Mouse (Mus musculus) cerebellum, postnatal 36 days (tissue): ENCODE measurements at regions not wholly inside any gene's neighbourhood (a gene's known extent, or its start where the extent isn't known, plus 50 kb on each side); places are given as distances from the start of the nearest gene placed in this dataset.
A peak's percentile ranks its signal among the peaks of the same experiment; 100 is the strongest.

ENCODE experiments used
- DNase-seq, 2 experiments: peaks; one replicate each; pipeline ENCODE4 v3.0.0; 2021 to 2022; ENCODE audit warnings: mixed read lengths in 2 of 2

DNA sequence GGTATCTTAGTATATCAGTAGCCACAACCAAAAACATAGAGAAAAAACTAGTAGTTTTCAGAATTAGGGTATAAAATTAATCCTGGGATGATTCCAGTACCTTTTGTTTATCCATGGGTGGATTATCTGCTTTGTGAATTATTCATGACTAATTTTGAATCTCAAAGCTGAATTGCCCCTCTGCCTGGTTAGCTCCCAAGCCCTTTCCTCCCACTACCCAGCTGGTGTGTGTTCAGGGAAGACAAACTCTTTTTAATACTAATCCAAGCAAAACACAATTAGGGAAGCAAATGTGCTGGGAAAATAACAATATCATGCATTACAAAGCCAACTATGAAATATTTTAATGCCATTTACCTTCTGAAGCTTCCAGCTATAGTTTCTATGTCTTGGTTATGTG, 347.4 kb downstream of the Gm43517 start:
- DNase-seq, result no peak

DNA sequence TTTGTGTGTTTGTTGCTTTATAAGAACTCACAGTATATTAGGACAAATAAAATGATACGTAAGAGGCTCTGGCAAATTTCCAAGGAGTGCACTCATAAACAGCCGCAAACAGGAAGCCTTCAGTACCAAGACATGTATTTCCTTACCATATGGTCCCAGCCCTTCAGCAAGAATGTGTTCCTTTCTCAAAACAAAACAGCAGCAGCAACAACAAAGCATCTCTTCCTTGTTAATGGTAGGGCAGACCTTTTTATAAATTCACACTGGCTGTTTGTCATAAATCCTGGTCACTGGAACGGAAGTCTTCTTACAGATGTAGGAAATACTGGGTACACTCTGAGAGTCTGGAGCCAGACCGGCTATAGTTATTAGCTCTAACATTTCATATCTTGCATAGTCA, 352.1 kb downstream of the Gm43517 start:
- DNase-seq, result no peak

DNA sequence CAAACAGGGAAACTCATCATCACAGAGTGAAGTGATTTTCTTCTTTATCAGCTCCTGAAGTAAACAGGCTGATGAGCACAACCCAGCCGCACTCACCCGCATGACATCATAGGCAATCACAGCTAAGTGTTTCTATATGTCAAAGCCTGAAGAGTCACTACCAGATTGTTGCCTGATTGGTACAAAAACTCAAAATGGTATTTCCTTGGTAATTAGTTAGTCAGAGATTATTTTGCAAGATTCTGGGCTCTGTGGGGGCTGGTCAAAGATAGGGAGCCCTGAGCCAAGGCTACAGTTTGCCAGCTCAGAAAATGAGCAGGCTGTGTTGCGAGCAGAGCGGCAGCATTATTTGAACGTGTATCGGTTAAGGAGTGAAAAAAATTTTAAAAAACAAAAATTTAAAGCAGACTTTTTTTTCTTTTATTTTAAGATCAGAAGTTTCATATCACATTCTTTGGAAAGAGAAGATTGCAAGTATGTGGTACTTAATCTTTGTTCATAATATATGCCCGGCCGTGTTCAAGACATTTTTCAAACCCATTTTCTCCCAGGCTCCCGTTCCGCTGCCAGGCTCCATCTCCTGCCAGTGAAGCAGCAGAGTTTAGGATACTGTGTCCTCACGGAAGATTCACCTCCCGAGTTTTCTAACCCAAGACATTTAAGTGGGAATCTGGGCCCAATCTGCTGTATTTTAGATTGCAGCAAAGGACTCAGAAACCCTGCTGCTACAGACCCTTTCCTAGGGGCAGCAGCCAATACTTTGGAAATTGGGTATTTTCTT, 355.2 kb downstream of the Gm43517 start:
- peak in 1 of 2 experiments; percentile 2 for DNase-seq

DNA sequence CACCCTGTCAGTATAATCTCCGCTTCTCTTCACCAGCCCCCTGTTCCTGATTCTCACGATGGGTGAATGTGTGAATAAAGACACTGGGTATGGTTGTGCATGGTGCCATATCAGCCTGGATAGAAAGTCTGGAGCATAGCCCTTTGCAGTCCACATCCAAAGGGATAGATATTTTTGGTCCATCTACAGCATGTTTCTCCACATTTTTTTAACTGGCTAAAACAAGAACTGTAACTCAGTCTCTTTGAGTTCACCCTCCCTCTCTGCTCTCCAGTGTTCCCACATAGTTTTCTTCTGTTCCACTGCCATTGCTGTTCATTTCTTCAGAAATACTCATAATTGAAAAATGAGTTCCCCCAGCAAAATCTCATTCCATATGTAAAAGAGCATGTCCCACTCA, 358.4 kb downstream of the Gm43517 start:
- DNase-seq, result no peak

DNA sequence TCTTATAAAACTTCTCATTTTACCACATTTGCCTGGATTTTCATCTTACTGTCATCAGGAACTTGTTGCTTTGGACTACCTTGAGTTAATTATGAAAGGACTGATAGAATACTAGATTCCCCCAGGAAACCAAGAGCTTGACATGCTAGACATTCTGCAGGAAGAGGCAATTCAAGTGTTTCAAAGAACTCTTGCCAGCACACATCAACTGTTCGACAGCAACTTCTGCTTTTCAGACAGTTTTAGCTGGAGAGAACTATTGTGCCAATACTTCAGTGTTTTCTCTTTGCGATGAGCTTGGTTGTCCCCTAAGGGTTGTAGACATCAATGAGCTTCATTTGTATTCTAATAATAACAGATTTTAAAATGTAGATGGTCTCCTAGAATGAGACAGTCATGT, 362.1 kb downstream of the Gm43517 start:
- DNase-seq, result no peak

DNA sequence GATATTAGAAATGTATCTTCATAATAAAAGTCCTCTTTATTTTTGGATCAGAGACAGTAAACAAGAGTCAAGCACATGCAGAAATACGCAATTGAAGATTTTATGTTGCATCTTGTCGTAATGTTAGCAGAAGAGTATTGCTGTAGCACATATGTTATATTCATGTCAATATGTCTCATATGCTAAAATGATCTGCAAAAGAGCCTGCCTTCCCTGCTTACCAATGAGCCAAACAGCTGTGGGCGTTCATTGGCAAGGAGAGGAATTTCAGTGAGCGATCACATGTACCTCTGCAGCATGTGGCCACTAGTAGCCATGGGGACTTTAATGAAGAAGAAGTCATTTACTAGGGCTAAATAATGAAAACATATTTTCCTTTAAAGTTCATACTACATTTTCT, 373.4 kb downstream of the Gm43517 start:
- no peak for DNase-seq

DNA sequence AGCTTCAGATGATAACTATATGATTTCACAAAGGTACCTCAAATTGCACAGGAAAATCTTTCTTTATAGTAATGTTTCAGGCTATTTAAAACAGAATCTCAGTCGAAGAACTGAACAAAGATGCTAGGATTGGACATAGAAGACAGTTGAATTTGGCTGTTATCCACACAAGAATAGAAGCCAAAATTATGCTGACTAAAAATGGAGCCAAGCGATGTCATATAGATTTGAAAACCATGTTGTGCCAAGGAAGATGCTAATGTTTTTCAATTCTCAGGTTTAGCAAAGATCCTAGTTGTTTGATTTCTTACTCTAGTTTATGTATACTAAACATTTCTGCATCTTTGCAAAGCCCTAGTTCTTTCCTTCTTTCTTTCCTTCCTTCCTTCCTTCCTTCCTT, 379.6 kb downstream of the Gm43517 start:
- DNase-seq, result no peak

DNA sequence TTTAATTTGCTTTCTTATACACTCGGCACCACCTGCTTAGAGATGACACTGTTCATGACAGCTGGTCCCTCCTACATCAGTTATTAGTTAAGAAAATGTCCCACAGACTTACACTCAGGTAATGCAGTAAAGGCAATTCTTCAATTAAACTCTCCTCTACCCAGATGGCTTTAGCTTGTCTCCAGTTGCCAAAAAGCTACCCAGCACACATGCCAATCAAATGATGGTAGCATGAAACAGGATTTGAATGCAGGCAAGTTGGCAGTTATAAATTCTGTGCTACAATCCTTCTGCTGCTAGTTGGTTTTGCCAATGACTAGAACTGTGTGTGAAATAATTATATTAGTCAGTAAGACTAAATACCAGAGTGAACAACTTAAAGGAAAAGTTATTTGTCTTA, 423.4 kb downstream of the Gm43517 start:
- no peak for DNase-seq

DNA sequence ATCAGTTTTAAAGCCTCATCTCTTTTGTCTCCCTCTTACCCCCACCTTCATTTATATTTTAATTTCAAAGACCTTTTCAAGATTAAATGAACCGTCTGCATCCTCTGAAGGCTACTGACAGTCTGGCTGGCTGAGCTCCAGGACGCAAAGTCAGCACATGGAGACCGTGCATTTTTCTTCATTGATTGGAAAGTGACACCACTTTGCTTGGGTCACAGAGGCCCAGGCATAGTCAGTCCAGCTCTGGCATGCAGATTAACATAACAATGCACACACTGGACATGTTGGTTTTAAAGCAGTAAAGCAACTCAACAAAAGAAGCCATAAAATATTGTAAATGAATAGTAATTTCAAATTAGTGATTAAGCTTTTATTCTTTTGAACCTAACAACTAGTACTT, 429.7 kb downstream of the Gm43517 start:
- DNase-seq, result no peak

DNA sequence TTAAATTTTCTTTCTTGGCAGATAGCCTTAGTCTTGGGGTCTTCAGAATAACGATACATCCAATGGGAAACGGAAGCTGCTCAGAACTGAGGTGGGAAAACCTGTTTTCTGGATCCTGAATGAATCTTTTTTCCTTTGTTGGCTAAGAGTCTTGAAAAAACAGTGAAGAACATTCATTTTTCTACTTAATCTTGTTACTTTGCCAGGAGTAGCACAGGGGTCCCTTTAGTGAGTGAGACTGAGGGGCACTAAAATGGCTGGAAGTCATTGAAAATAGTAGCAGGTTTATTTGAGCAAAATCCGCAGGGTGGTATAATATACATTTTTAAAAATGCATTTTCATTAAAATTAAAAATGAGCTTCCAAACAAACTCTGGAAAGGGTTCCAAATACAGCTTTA, 442.8 kb downstream of the Gm43517 start:
- DNase-seq, result no peak

DNA sequence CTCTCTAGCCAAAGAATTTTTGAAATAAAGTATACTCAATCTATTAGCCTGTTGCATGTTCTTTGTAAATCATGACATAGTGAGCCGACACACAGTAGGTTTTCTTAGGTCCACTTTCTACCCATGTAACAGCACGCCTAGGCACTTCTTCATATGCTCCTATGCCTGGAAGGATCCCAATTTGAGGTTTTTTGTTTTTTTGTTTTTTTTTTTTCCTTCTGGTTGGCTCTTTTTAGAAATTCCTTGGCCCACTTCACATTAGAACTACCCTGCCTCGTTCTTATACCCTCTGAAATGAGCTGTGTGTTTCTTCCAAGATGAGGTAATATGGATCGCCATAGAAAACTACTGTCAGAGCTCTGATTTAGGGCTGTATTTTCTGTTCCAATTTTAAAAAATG, 443.6 kb downstream of the Gm43517 start:
- no peak for DNase-seq

DNA sequence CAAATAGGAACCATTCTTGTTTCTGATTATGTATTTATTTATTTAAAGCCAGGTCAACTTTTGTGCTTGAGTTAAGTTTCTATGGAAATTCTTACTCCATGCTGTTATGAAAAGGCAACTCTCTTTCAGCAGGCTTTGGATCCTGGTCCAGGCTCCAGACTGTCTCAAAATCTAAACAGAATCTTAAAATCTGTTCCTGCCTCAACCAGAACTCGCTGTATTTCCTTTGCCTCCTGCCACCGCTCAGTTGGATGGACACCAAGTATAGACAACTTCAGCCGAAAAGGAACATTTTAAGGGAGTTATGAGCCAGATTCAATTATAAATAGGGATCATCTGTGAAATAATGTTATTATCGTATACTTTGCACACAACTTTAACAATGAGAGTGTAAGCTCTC, 445.7 kb downstream of the Gm43517 start:
- DNase-seq, result no peak

DNA sequence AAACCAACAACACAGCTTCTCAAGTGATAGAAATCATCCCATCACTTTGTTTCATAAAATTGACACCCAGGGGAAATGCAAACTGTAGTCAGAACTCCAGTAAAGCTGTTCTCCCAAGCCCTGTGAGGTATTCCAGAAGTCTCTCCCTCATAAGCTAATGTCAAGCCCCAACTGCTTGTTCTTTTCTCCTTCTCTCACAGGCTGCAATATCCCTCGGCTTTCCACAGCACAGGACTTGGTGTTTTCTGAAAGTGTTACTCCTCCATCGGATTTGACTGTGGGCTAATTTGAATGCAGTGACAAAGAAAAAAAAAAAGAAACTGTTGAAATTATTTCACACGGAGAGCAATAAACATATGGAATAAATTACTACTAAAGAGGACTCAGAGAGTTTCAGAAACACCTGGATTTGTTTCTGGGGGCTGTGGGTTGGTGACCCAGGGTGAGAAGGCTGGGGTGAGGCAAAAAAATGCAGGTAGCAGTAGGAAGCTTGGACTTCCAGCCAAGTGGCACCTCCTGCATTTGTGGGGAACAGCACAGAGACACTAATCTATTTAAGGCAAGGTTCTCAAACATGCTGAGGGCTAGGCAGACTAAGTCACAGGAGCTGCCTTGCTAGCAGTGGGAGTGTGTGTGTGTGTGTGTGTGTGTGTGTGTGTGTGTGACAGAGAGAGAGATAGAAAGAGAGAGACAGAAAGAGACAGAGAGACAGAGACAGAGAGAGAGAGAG, 447.3 kb downstream of the Gm43517 start:
- DNase-seq, result no peak

DNA sequence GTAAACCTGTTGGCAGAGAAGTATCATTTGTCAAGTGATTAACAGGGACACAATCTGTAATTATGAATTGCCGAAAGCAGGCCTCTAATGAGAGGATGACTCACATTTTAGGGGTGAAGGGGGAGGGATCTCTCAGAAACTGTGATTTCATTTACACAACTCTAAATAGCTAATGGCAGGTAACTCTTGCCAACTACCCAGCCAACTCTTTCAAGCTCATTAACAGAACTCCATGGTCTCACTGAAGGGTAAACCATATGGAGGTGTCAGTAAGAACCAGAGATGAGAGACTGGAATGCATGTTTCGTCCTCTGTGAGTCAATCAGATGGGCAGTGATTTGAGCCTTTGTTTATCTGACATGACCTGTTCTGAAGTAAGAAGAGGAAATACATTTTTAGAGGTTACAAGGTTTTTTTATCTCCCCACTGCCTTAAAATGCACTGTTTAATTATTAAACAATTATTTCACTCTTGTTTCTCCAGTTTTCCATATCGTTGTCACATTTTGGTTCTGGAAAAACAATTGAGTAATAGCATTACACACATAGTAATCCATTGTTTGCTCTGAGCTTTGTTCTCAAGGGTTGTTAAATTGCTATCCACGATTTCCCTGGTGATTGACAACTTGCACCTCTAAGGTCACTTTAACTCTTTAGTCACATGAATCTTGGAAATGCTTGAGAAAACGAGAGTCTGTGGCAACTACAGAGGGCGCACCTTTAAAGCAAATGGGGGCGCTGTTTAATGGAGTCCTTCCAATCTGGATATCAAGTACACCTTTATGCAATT, 451.5 kb downstream of the Gm43517 start:
- no peak for DNase-seq

DNA sequence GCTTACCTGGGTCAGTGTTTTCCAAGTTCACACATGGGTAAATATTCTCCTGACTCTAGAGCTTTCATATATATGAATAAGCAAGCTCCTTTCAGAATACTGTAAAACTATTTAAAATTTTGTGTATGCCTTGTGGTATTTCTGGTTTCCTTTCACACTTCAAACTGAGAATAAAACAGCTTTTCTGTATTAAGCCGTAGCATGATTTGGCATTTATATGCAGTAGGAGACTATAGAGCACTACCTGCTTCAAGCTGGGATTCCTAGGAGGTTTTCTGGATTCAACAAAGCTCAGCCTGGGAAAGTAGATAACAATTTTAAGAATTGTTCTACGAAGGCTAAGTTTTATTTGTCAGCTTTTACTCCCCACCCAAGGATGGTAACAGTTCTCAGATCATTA, 500.5 kb downstream of the Gm43517 start:
- no peak for DNase-seq

DNA sequence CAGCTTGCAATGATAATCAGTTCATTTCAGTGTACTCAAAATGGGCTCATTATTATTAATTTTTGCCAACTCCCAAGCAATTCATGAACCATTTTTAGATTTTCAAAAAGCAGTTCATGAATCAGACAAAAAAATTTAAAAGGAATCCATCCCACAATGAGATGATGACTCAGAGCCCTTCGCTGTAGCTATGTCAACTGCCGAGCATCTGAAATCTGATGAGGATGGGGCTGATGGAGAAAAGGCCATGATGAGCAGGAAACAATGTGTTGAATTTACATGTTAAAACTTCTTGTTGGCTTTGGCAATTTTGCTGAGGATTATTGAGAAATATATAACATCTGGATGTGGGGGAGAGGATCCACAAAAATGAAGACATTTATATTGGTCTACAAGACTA, 502.3 kb downstream of the Gm43517 start:
- no peak for DNase-seq

DNA sequence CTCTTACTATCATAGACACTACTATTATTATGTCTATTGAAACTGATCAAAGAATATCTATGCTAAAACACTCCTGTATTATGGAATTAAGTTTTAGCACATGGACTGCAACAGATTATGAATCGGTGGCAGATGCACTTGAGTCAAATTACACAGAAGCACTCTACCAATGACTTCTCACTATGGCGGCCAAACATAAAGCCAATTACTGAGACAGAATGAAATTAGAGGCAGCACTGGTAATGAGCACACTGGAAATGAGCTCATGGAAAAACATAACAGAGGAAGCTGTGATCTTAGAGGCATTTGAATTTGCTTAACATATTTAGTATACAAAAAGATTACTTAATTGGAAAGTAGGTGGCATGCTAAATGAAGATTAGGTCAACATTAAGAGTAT, 512.8 kb downstream of the Gm43517 start:
- no peak for DNase-seq

DNA sequence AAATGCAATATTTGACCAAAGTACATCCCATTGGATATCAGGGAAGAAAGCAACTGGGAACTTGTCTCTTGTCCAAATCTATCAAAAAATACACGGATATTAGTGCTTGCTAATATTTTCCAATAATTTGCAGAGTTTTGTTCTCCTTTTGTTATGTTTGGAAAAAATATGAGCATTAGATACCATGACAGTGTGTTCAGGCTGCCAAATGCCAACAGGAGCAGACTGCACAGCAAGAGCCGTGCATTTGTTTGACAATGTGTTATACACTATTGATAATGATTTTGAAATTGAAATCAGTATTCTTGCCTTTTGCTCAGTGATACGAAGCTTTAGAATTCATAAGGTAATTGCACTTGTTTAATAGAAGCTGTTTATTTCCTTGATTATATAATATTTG, 530.7 kb downstream of the Gm43517 start:
- DNase-seq, result no peak

DNA sequence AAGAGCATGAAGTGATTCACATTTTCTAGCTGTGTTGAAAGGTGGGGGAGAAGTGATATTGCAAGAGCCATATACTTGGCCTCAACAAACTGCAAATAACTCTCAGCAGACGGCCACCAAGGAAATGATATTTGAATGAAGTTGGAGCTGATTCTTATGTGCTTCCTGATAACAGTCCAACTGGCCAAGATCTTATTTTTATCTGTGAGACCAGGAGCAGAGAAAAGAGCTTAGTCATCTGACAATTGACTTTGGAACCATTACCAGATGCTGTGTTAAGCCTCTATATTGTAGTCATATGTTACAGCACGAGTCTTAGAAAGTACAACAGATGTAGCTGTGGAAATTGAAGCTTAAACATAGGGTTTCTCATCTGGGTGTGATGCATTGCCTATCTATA, 536.6 kb downstream of the Gm43517 start:
- DNase-seq, result no peak

DNA sequence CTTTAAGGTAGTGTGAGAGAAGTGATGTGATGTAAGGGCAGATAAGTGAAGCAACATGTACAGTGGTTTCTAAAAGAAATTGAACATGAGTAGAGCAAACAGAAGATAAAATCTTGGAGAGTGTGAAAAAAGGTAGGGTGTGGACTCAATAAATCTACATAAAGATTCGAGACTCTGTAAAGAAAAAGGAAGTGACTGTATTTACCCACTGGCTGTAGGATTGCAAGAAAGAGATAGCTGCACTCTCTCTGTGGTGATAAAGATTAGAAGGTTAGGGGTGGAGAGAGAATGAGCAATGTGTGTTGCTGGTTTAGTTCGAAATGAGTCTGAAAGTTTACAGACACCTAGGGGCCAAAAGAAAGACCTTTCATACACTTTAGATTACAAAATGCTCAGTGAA, 555.8 kb downstream of the Gm43517 start:
- no peak for DNase-seq

DNA sequence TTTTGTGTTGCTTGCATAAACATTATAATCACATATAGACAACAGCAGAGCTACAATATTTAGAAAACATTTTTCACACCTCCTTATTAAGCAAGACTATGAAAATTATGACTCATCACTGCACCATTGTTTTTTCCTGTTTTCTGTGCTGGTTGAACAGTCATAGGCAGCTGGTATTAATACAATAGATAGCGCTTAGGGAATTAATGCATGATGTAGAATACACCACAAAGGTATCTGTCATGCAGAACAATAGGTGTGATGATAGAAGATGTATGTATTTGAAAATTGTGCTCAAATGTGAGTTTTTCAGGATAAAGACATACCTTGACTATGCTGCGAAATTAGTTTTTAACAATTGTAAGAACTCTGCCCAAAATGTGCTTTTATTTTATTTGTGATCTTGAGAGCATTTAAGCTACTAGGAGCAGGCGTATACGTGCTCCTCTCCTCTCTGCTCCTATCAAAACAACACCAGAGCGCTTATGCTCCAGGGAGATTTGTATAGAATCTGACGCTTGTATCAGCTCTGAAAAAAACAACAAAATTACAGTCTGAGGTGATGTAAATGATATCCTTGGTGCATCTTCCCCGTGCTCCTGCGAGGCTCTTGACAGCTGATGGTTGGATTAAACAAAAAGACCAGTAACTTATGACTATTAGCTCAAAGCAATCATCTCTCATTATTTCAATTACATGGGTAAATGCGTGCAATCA, 560.1 kb downstream of the Gm43517 start:
- no peak for DNase-seq

DNA sequence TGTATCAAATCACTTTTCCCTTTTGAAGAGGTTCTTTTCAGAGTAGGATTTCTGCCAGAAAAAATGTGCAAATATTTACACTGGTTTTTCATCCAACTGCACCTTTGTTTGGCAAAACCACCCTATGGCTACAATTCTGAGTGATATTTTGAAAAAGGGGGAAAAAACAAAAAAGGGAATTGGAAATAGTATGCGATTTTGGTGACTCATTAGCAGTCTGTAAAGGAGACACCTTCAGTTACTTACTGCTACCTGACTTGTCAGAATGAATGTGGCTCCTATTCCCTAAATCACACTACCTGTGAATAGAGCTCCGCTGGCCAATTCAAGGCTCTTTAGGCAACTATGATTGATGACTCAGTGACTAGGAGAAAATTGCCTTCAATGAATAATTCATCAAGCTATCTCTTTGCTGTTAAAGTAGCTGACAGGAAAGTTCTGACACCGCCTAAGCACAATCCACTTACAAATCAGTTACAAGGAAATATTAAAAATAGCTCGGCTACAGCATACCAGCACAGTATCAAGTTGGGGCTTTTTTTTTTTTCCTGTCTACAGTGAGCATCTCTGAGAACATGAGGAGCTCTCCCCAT, 560.8 kb downstream of the Gm43517 start:
- DNase-seq, result no peak

DNA sequence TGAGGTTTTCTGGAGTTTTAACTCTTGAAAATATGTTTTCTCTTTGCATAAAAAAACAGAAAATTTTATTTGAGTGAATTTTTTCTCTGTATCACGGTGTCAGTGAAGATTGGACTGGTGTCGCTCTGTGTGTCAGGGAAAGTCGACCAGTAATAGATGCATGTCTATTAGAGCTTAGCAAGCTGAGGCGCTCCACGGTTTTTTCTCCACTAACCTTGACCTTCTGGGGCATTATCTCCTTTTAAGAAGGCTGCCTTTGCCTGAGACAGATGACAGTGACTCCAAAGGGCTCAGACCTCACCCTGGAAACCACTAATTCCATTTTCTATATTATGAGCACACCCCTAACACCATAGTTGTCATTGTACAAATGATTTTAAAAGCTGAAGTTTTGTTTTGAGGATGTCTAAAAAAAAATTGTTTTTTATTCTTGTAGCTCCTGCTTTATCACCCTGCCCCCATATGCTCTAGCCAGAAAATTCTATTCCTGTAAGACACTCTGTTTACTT, 561.8 kb downstream of the Gm43517 start:
- DNase-seq, result no peak
